Mouse (Mus musculus): ENCODE data around the gene Mdm2. TPM values are rescaled to one million over a fixed set of nuclear protein-coding genes. Genes with fewer than 3 reads are reported as not detected.
"Not testable (repeated sequence)": the region's sequence is repeated elsewhere in the genome, so short reads cannot be mapped to it uniquely, and the experiment has no call there.

Gene Mdm2
- total and polyA plus RNA-seq, 3 experiments = 35.3 to 601 (median 42.2) TPM

GRCm38 (mm10) chr10:117736573-117736972 is 26.0 kb upstream of the Mdm2 start:
- TF ChIP-seq MAFK (IDR thresholded peaks at IDR 0.05; ENCODE audit: borderline replicate concordance, low read depth, low read length) (no peak), TBP (IDR thresholded peaks at IDR 0.05; ENCODE audit: low read depth, low read length) (no peak), MAZ (IDR thresholded peaks at IDR 0.05; ENCODE audit: low read depth, low read length) (no peak), MAX (IDR thresholded peaks at IDR 0.05; ENCODE audit: low read length) (no peak), NRF1 (IDR thresholded peaks at IDR 0.05; ENCODE audit: insufficient read depth, low read depth, low read length, poor library complexity, severe bottlenecking) (no peak), POLR2AphosphoS2 (IDR thresholded peaks at IDR 0.05; ENCODE audit: low read length) (no peak), ZC3H11A (IDR thresholded peaks at IDR 0.05; ENCODE audit: low read depth, low read length) (no peak), CTCF (IDR thresholded peaks at IDR 0.05 in 2 of 3, conservative IDR thresholded peaks at IDR 0.05 in 1 of 3; ENCODE audit: control insufficient read depth in 1 of 3, insufficient read depth in 1 of 3, low read depth in 2 of 3, low read length in 3 of 3, poor library complexity in 1 of 3, severe bottlenecking in 1 of 3) (no peak), ZMIZ1 (IDR thresholded peaks at IDR 0.05; ENCODE audit: low read depth, low read length) (no peak), JUND (IDR thresholded peaks at IDR 0.05; ENCODE audit: low read depth, low read length) (no peak), TCF12 (IDR thresholded peaks at IDR 0.05; ENCODE audit: low read depth, low read length) (no peak)
- H3K4me1 ChIP-seq (ENCODE audit: control insufficient read depth in 1 of 2, insufficient read depth in 2 of 2, low read length in 2 of 2) = peaks cover 8 to 23% of the 10 kb centered on the region in 2 experiments; a peak in 3 of 4 replicates
- no peak overlapping the region for H3K4me3 ChIP-seq (ENCODE audit: control insufficient read depth in 1 of 2, insufficient read depth in 1 of 2, low read depth in 2 of 2, low read length in 2 of 2)
- no peak overlapping the region for H3K27ac ChIP-seq (ENCODE audit: control insufficient read depth, low read depth, low read length)
- DNase-seq (ENCODE audit: low read depth, low spot score) = no peak
- H3K9me3 ChIP-seq (replicated peaks; ENCODE audit: insufficient read depth, low read length) = no peaks in the 10 kb centered on the region
- H3K79me2 ChIP-seq (ENCODE audit: control insufficient read depth, insufficient read depth, low read length, poor library complexity) = no peaks in the 10 kb centered on the region
- H3K36me3 ChIP-seq (ENCODE audit: control insufficient read depth in 1 of 2, insufficient read depth in 2 of 2, low read length in 2 of 2) = peaks cover 0 to 24% of the 10 kb centered on the region in 2 experiments; a peak in 2 of 4 replicates
- H3K9ac ChIP-seq (ENCODE audit: control insufficient read depth, low read depth, low read length, poor library complexity, severe bottlenecking) = no peak overlapping the region
- no peaks in the 10 kb centered on the region for H3K27me3 ChIP-seq (ENCODE audit: control insufficient read depth in 1 of 2, insufficient read depth in 2 of 2, low read length in 2 of 2)

DNA sequence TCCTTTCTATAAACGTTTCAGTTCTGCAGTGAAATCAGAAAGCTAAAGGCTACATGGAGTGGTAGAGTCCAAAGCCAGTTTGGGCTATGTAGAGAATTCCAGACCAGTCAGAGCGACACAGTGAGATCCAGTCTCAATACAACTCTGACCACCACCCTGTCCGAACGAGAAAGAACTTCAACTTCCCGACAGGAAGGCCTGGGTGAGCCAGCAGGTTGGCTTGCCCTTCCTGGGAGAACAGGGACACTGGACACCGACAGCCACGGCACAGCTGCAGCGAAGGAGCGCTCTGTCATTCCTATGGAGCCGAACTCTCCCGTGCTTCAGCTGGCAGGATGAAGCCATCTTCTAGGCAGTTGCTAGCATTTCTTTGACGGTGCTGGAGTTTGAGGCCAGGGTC is 24.8 kb upstream of the Mdm2 start:
- not testable (repeated sequence) for H3K27ac ChIP-seq (ENCODE audit: control insufficient read depth, low read depth, low read length); H3K27me3 ChIP-seq (ENCODE audit: control insufficient read depth in 1 of 2, insufficient read depth in 2 of 2, low read length in 2 of 2); H3K9me3 ChIP-seq (replicated peaks; ENCODE audit: insufficient read depth, low read length); H3K9ac ChIP-seq (ENCODE audit: control insufficient read depth, low read depth, low read length, poor library complexity, severe bottlenecking); DNase-seq (ENCODE audit: low read depth, low spot score); H3K4me3 ChIP-seq (ENCODE audit: control insufficient read depth in 1 of 2, insufficient read depth in 1 of 2, low read depth in 2 of 2, low read length in 2 of 2); H3K79me2 ChIP-seq (ENCODE audit: control insufficient read depth, insufficient read depth, low read length, poor library complexity)
- H3K4me1 ChIP-seq (ENCODE audit: control insufficient read depth in 1 of 2, insufficient read depth in 2 of 2, low read length in 2 of 2) = peaks cover 8 to 25% of the 10 kb centered on the region in 2 experiments; a peak in 3 of 4 replicates
- H3K36me3 ChIP-seq (ENCODE audit: control insufficient read depth in 1 of 2, insufficient read depth in 2 of 2, low read length in 2 of 2) = peaks cover 0 to 24% of the 10 kb centered on the region in 2 experiments; a peak in 2 of 4 replicates

DNA sequence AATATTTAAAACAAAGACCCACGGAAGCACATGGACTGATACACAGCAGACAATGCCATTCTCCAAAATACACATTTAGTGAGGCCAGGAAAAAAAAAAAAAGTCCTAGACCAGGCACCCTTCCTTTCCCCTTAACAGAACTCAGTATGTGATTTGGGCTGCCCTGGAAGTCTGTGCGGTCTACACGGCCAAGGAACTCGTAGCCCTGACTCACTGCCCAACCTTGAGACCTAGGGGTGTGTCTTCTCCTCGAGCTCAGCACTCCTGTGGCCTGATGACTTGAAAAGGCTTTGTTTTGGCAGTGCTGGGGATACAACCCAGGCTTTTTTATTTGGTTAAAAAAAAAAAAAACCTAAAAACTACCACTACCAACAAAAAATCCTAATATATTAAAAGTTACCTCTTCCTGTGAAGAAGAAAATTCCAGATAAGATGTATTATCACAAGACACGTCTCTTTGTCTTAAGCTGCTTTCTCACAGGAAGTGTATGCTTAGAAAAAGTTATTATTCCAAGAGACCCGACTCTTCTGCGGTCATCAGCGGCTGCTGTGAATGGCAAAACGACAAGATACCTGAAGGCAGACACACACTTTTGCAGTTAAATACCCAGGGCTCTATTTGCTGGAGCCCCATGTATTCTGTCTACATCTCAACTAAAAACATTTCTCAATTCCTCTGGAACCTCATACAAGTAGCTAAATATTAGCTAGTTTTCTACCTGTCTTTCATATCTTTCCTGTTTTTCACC is 23.7 kb upstream of the Mdm2 start:
- Histone ChIP-seq H3K36me3 (ENCODE audit: control insufficient read depth in 1 of 2, insufficient read depth in 2 of 2, low read length in 2 of 2) (peaks cover 0 to 24% of the 10 kb centered on the region in 2 experiments; a peak in 2 of 4 replicates), H3K4me1 (ENCODE audit: control insufficient read depth in 1 of 2, insufficient read depth in 2 of 2, low read length in 2 of 2) (peaks cover 8 to 25% of the 10 kb centered on the region in 2 experiments; a peak in 3 of 4 replicates)
- not testable (repeated sequence) for H3K27me3 ChIP-seq (ENCODE audit: control insufficient read depth in 1 of 2, insufficient read depth in 2 of 2, low read length in 2 of 2); H3K9me3 ChIP-seq (replicated peaks; ENCODE audit: insufficient read depth, low read length); H3K79me2 ChIP-seq (ENCODE audit: control insufficient read depth, insufficient read depth, low read length, poor library complexity); H3K9ac ChIP-seq (ENCODE audit: control insufficient read depth, low read depth, low read length, poor library complexity, severe bottlenecking); H3K27ac ChIP-seq (ENCODE audit: control insufficient read depth, low read depth, low read length); H3K4me3 ChIP-seq (ENCODE audit: control insufficient read depth in 1 of 2, insufficient read depth in 1 of 2, low read depth in 2 of 2, low read length in 2 of 2); DNase-seq (ENCODE audit: low read depth, low spot score)

- DNase-seq (ENCODE audit: low read depth, low spot score); H3K27ac ChIP-seq (ENCODE audit: control insufficient read depth, low read depth, low read length); H3K9ac ChIP-seq (ENCODE audit: control insufficient read depth, low read depth, low read length, poor library complexity, severe bottlenecking); H3K79me2 ChIP-seq (ENCODE audit: control insufficient read depth, insufficient read depth, low read length, poor library complexity); H3K9me3 ChIP-seq (replicated peaks; ENCODE audit: insufficient read depth, low read length); H3K27me3 ChIP-seq (ENCODE audit: control insufficient read depth in 1 of 2, insufficient read depth in 2 of 2, low read length in 2 of 2); H3K4me3 ChIP-seq (ENCODE audit: control insufficient read depth in 1 of 2, insufficient read depth in 1 of 2, low read depth in 2 of 2, low read length in 2 of 2): not testable (repeated sequence)
- peaks cover 5 to 21% of the 10 kb centered on the region in 2 experiments; a peak in 3 of 4 replicates for H3K4me1 ChIP-seq (ENCODE audit: control insufficient read depth in 1 of 2, insufficient read depth in 2 of 2, low read length in 2 of 2)
- peaks cover 0 to 21% of the 10 kb centered on the region in 2 experiments; a peak in 2 of 4 replicates for H3K36me3 ChIP-seq (ENCODE audit: control insufficient read depth in 1 of 2, insufficient read depth in 2 of 2, low read length in 2 of 2)
These were observed 23.1 kb upstream of the Mdm2 start for GRCm38 (mm10) chr10:117733626-117734025.
